Mouse (Mus musculus) megakaryocyte, embryonic 14.5 days (primary cell): Measurements from ENCODE around the gene Hbb-y.

Experiments used
- FLI1 ChIP-seq: IDR thresholded peaks from 2 replicates; pipeline ENCODE4 v1.6.1; 2012; ENCODE audit warnings: low read length, inconsistent platforms, mixed read lengths
- GATA1 ChIP-seq: IDR thresholded peaks from 3 replicates; pipeline ENCODE4 v1.6.1; 2012; ENCODE audit warnings: mixed read lengths, low read length, inconsistent platforms, borderline replicate concordance

DNA sequence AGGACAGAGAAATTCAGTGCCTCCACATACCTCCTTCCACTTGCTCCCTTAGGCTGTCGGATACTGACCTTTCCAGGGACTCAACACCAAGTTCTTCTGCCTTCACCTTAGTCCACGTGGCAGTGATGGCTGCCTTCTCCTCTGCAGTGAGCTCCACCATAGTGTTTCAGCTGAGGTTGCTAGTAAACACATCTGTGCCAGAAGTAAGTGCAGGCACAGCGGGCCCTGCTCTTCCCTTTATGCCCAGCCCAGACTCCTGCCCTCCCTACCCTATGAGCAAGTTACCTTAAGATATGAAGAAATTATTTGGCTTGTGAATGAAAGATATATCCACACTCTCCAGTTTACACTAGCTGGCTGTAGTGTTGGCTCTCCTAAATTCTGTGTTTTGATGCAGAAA lies 12.7 kb downstream of the Hbb-y start, which contains the start of gene Hbb-bh2:
- TF ChIP-seq GATA1 (no peak), FLI1 (no peak)
